Mouse (Mus musculus) thymus, adult 2 months (tissue): ENCODE measurements around the gene Ctu2. TPM values are rescaled to one million over a fixed set of nuclear protein-coding genes. Genes with fewer than 3 reads are reported as not detected.

Experiments used
- DNase-seq: peaks from one replicate; pipeline ENCODE4 v3.0.0; 2021
- H3K27ac ChIP-seq: fragments of 200-500 bp; 2 replicates; pipeline ENCODE4 v1.5.1; 2012; ENCODE audit warnings: low read length, control low read depth; ENCODE audit not compliant: control insufficient read depth, insufficient read depth
- H3K27me3 ChIP-seq: fragments of 200-500 bp; 2 replicates; pipeline ENCODE4 v1.6.1; 2012; ENCODE audit warnings: mild to moderate bottlenecking, low read length, moderate library complexity, mixed read lengths; ENCODE audit not compliant: control insufficient read depth, insufficient read depth
- H3K36me3 ChIP-seq: fragments of 200-500 bp; 2 replicates; pipeline ENCODE4 v1.6.1; 2012; ENCODE audit warnings: mild to moderate bottlenecking, low read length, moderate library complexity; ENCODE audit not compliant: control insufficient read depth, insufficient read depth
- H3K4me1 ChIP-seq: fragments of 200-500 bp; replicated peaks from 2 replicates; pipeline ENCODE4 v1.6.1; 2012; ENCODE audit warnings: low read length; ENCODE audit not compliant: control insufficient read depth, insufficient read depth
- H3K4me3 ChIP-seq: fragments of 200-500 bp; 2 replicates; pipeline ENCODE4 v1.5.1; 2012; ENCODE audit warnings: mild to moderate bottlenecking, low read length, control low read depth, moderate library complexity; ENCODE audit not compliant: control insufficient read depth, insufficient read depth
- CTCF ChIP-seq: fragments of 200-500 bp; IDR thresholded peaks from 2 replicates; pipeline ENCODE4 v1.5.1; 2012; ENCODE audit warnings: mild to moderate bottlenecking, control low read depth, low read length, moderate library complexity, borderline replicate concordance; ENCODE audit not compliant: control insufficient read depth, poor library complexity, insufficient read depth; ENCODE audit errors: extremely low read depth
- POLR2A ChIP-seq: fragments of 200-500 bp; IDR thresholded peaks from 2 replicates; pipeline ENCODE4 v1.6.1; 2012; ENCODE audit warnings: mild to moderate bottlenecking, low read length, control low read depth, moderate library complexity; ENCODE audit not compliant: control insufficient read depth, poor library complexity, insufficient read depth; ENCODE audit errors: extremely low read depth
- WGBS: fragments of 180-500 bp; shearing (Covaris S2); methylation state at CpG from one replicate; pipeline ENCODE4 v1.1.7; 2018; 5-methylcytosine and 5-hydroxymethylcytosine counted together
- polyA plus RNA-seq: library from polyadenylated mRNA; depleted of rRNA; stranded (reverse); fragments of >200 nt; gene quantifications from 2 replicates; pipeline ENCODE4 v1.2.3, GENCODE M21; 2012; rRNA removed

Ctu2 gene
- polyA plus RNA-seq, result 118 and 136 TPM in 2 replicates

GRCm38 (mm10) chr8:122475580-122476320 lies at the start of gene Ctu2, which contains the start of gene Rnf166:
Gene Ctu2, plus strand, starts transcription at chr8:122476143.
Gene Rnf166, minus strand, starts transcription at chr8:122476064.
- Histone ChIP-seq H3K4me1 (peaks cover 25% of the 10 kb centered on the region), H3K27me3 (no peaks in the 10 kb centered on the region), H3K27ac (peak within 1 kb of the TSS; percentile 94), H3K4me3 (peak within 1 kb of the TSS; percentile 97), H3K36me3 (peaks cover 12% of the 10 kb centered on the region; the same call in 1 of the 2 replicates)
- peak; percentile 91 for TF ChIP-seq POLR2A
- 0 out of 2 replicates have a peak, but pooled peaks have one; percentile 65 for TF ChIP-seq CTCF
- peak; percentile 90 for DNase-seq
- WGBS, result under 1% methylated on average over 103 of the region's 103 CpGs

GRCm38 (mm10) chr8:122426145-122426544 lies 49.8 kb upstream of the Ctu2 start:
- peaks cover 21% of the 10 kb centered on the region for H3K4me1 ChIP-seq

GRCm38 (mm10) chr8:122427607-122428006 lies 48.3 kb upstream of the Ctu2 start:
- no peak overlapping the region for H3K27ac ChIP-seq
- H3K27me3 ChIP-seq, result no peaks in the 10 kb centered on the region
- H3K36me3 ChIP-seq, result peaks cover 21% of the 10 kb centered on the region
- H3K4me3 ChIP-seq, result no peak overlapping the region
- DNase-seq, result no peak
- TF ChIP-seq POLR2A, result no peak
- TF ChIP-seq CTCF, result no peak
- WGBS, result 89% methylated on average over 7 of the region's 7 CpGs
- H3K4me1 ChIP-seq, result peaks cover 31% of the 10 kb centered on the region

More at GRCm38 (mm10) chr8:122426145-122426544, 49.8 kb upstream of the Ctu2 start:
- H3K36me3 ChIP-seq, result peaks cover 21% of the 10 kb centered on the region
- whole genome bisulfite sequencing, result 91% methylated on average over 9 of the region's 9 CpGs
- H3K4me3 ChIP-seq, result no peak overlapping the region
- TF ChIP-seq POLR2A, result no peak
- no peak for TF ChIP-seq CTCF
- no peak for DNase-seq
- no peak overlapping the region for H3K27ac ChIP-seq
- no peaks in the 10 kb centered on the region for H3K27me3 ChIP-seq

GRCm38 (mm10) chr8:122428163-122428562 lies 47.8 kb upstream of the Ctu2 start:
- DNase-seq, result no peak
- no peak for TF ChIP-seq POLR2A
- TF ChIP-seq CTCF, result no peak
- H3K27me3 ChIP-seq, result no peaks in the 10 kb centered on the region
- no peak overlapping the region for H3K4me3 ChIP-seq
- H3K36me3 ChIP-seq, result peaks cover 21% of the 10 kb centered on the region
- no peak overlapping the region for H3K27ac ChIP-seq
- WGBS, result 45% methylated on average over 9 of the region's 9 CpGs
- peaks cover 35% of the 10 kb centered on the region for H3K4me1 ChIP-seq

- 37% methylated on average over 10 of the region's 10 CpGs for WGBS
Measured at GRCm38 (mm10) chr8:122430058-122430636, 45.8 kb upstream of the Ctu2 start.

GRCm38 (mm10) chr8:122430646-122431045 lies 45.3 kb upstream of the Ctu2 start:
- no peak for TF ChIP-seq POLR2A
- TF ChIP-seq CTCF, result no peak
- WGBS, result 66% methylated on average over 3 of the region's 3 CpGs
- H3K4me3 ChIP-seq, result no peak overlapping the region
- no peak overlapping the region for H3K27ac ChIP-seq
- H3K36me3 ChIP-seq, result peaks cover 14% of the 10 kb centered on the region
- peaks cover 44% of the 10 kb centered on the region for H3K4me1 ChIP-seq
- H3K27me3 ChIP-seq, result no peaks in the 10 kb centered on the region
- DNase-seq, result no peak

More at GRCm38 (mm10) chr8:122430058-122430636, 45.8 kb upstream of the Ctu2 start:
- Histone ChIP-seq H3K27ac (0 out of 2 replicates have a peak overlapping the region, but pooled peaks have one; percentile 7), H3K4me3 (no peak overlapping the region), H3K27me3 (no peaks in the 10 kb centered on the region), H3K36me3 (peaks cover 17% of the 10 kb centered on the region), H3K4me1 (peaks cover 44% of the 10 kb centered on the region)
- no peak for TF ChIP-seq CTCF
- no peak for TF ChIP-seq POLR2A
- DNase-seq, result no peak
